Comparison of ENCODE assay signal across 14 mouse cellular contexts in genomic region chrX:166725761-166726503, GRCm38 (mm10).
"Had no signal": no experiment of that assay in that cellular context is flagged by ENCODE, and none has a peak within 500 bp of the region (broad histone marks: within the 10 kb centered on the region; RNA-seq: fewer than 3 reads in every experiment).

No protein-coding gene starts in this region.

- H3K27ac ChIP-seq: limb, embryonic 15.5 days; liver, embryonic 12.5 days; lung, embryonic 15.5 days; neural tube, embryonic 15.5 days had no signal

- H3K9ac ChIP-seq: limb, embryonic 15.5 days; liver, embryonic 12.5 days; lung, embryonic 15.5 days; neural tube, embryonic 15.5 days had no signal

- ATAC-seq: liver, embryonic 12.5 days had no signal

- H3K4me2 ChIP-seq: limb, embryonic 15.5 days; liver, embryonic 12.5 days; lung, embryonic 15.5 days; neural tube, embryonic 15.5 days had no signal

- H3K4me1 ChIP-seq: limb, embryonic 15.5 days; liver, embryonic 12.5 days; lung, embryonic 15.5 days; neural tube, embryonic 15.5 days had no signal

- H3K36me3 ChIP-seq: limb, embryonic 15.5 days; liver, embryonic 12.5 days; lung, embryonic 15.5 days; neural tube, embryonic 15.5 days had no signal

- H3K9me3 ChIP-seq: limb, embryonic 15.5 days; liver, embryonic 12.5 days; lung, embryonic 15.5 days; neural tube, embryonic 15.5 days had no signal

- DNase-seq: kidney, adult 11 months; kidney, postnatal 36 days; layer of hippocampus, adult 9-11 months; layer of hippocampus, postnatal 36 days; lung, postnatal 14 days; midbrain, embryonic 14.5 days; right cerebral cortex, adult 18-20 months; right cerebral cortex, postnatal 25 days; thymus, postnatal 36 days had no signal

- H3K4me3 ChIP-seq: limb, embryonic 15.5 days; liver, embryonic 12.5 days; lung, embryonic 15.5 days; myocyte; neural tube, embryonic 15.5 days had no signal
